Mouse (Mus musculus): ENCODE measurements at regions not wholly inside any gene's neighbourhood (a gene's known extent, or its start where the extent isn't known, plus 50 kb on each side); places are given as distances from the start of the nearest gene placed in this dataset.

DNA sequence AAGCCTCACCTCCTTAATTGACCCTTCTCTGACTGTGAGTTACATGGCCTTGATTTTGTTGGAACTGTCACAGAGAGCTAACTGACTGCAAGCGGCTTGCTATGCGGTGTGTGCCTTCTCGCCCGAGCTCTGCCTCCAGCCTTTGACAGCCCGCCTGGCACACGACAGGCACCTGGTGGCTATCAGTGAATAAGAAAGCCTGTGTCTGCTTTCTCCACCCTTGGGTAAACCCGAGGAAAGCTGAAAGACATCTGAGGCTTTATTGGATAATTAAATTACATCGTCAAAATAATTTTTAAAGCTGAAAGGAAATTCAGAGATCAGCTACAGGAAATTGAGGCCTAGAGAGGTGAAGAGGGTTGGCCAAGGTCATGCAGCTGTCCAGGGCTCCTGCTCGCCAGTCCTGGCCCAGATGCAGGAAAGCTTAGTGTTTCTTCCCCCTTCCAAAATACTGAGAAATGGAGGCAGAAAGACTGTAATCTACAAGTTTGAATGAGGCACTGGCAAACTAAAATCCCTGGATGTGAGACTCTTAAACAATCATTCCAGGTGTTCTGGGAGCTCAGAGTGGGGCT, 80.9 kb downstream of the Spata18 start:
- TF ChIP-seq CTCF (conservative IDR thresholded peaks at IDR 0.05; ENCODE audit: low read length) (no peak), NANOG (IDR thresholded peaks at IDR 0.05; ENCODE audit: borderline replicate concordance, low read length) (no peak)

Data from E14TG2a.4 (cell line).